ENCODE assay signal across 8 mouse cellular contexts in genomic region chr12:81332875-81333421, GRCm38 (mm10). TPM values are rescaled to one million over a fixed set of nuclear protein-coding genes. Genes with fewer than 3 reads are reported as not detected.
A peak's percentile ranks its signal among the peaks of the same experiment; 100 is the strongest.
DNase-seq lines count a peak whose midpoint lies in the region; ATAC-seq and TF ChIP-seq lines count a peak whose summit lies in the region.

Gene Slc8a3, minus strand, starts transcription at chr12:81333180.

- intact Hi-C loops in left cerebral cortex, postnatal 10 days (cut with DNase I): loop anchor here (5.0 kb wide), 2 partner anchors 106 to 126 kb away; no protein-coding TSS in a partner anchor

- peak; percentile 27 for DNase-seq in ES-E14 (ENCODE audit: low read depth, low spot score)
- DNase-seq in brain, adult 2 months (ENCODE audit: low read depth, low spot score): peak; percentile 96
- DNase-seq in forebrain, embryonic 10.5 days (ENCODE audit: extremely low spot score, low spot score): peak; percentile 67
- no peak for DNase-seq in heart, postnatal 0 days (ENCODE audit: low spot score)
- peak; percentile 66 to 68 for DNase-seq in left cerebral cortex, postnatal 10 days (ENCODE audit: extremely low spot score in 1 of 2, low spot score in 2 of 2)
- peak; percentile 97 for DNase-seq in midbrain, embryonic 11.5 days (ENCODE audit: low spot score, missing footprints)
- peak; percentile 40 for DNase-seq in stomach, postnatal 0 days (ENCODE audit: low spot score)
- DNase-seq in thymus, adult 2 months: no peak

- peak within 1 kb of the TSS; percentile 65 to 73 for H3K4me3 ChIP-seq in ES-E14 (ENCODE audit: insufficient read depth in 1 of 2, low read depth in 1 of 2, low read length in 2 of 2, poor library complexity in 1 of 2, severe bottlenecking in 1 of 2)
- peak within 1 kb of the TSS; percentile 75 for H3K4me3 ChIP-seq in forebrain, embryonic 10.5 days
- H3K4me3 ChIP-seq in heart, postnatal 0 days (ENCODE audit: low read depth, low read length): peak within 1 kb of the TSS; percentile 52
- peak within 1 kb of the TSS; percentile 58 for H3K4me3 ChIP-seq in midbrain, embryonic 11.5 days (ENCODE audit: low read depth, low read length)
- peak within 1 kb of the TSS; percentile 52 for H3K4me3 ChIP-seq in stomach, postnatal 0 days (ENCODE audit: low read depth, low read length)
- H3K4me3 ChIP-seq in thymus, adult 2 months (ENCODE audit: control insufficient read depth, insufficient read depth, low read length): no peak within 1 kb of the TSS

- H3K27me3 ChIP-seq in forebrain, embryonic 10.5 days (ENCODE audit: poor library complexity, severe bottlenecking): peaks cover 40% of the 10 kb centered on the region
- peaks cover 43% of the 10 kb centered on the region for H3K27me3 ChIP-seq in heart, postnatal 0 days (ENCODE audit: control insufficient read depth, insufficient read depth, low read length)
- peaks cover 8% of the 10 kb centered on the region for H3K27me3 ChIP-seq in midbrain, embryonic 11.5 days (ENCODE audit: control insufficient read depth, insufficient read depth, low read length)
- H3K27me3 ChIP-seq in stomach, postnatal 0 days (ENCODE audit: control insufficient read depth, insufficient read depth, low read length): no peaks in the 10 kb centered on the region; the same call in 1 of the 2 replicates
- peaks cover 8% of the 10 kb centered on the region; the same call in 1 of the 2 replicates for H3K27me3 ChIP-seq in thymus, adult 2 months (ENCODE audit: control insufficient read depth, insufficient read depth, low read length)

- in situ Hi-C loops in ES-E14 (cut with MboI; ENCODE audit: low sequenced_read_pairs in 2 of 2, unreplicated experiment in 2 of 2): no loop called here

- no peaks in the 10 kb centered on the region; a peak in 1 of 4 replicates for H3K4me1 ChIP-seq in ES-E14 (ENCODE audit: control insufficient read depth in 2 of 2, insufficient read depth in 2 of 2, low read length in 2 of 2, poor library complexity in 1 of 2)
- H3K4me1 ChIP-seq in forebrain, embryonic 10.5 days: peaks cover 29% of the 10 kb centered on the region
- no peaks in the 10 kb centered on the region for H3K4me1 ChIP-seq in heart, postnatal 0 days (ENCODE audit: control insufficient read depth, insufficient read depth)
- H3K4me1 ChIP-seq in midbrain, embryonic 11.5 days (ENCODE audit: control insufficient read depth, insufficient read depth, low read length): no peaks in the 10 kb centered on the region; the same call in 1 of the 2 replicates
- 0 out of 2 replicates have a peak, but pooled peaks cover 2% of the 10 kb centered on the region for H3K4me1 ChIP-seq in stomach, postnatal 0 days (replicated peaks; ENCODE audit: control insufficient read depth, insufficient read depth)
- no peaks in the 10 kb centered on the region for H3K4me1 ChIP-seq in thymus, adult 2 months (replicated peaks; ENCODE audit: control insufficient read depth, insufficient read depth, low read length)

- H3K36me3 ChIP-seq in ES-E14 (ENCODE audit: control insufficient read depth, insufficient read depth, low read length, poor library complexity, severe bottlenecking): no peaks in the 10 kb centered on the region
- H3K36me3 ChIP-seq in forebrain, embryonic 10.5 days (replicated peaks): no peaks in the 10 kb centered on the region
- H3K36me3 ChIP-seq in heart, postnatal 0 days (replicated peaks; ENCODE audit: control insufficient read depth, insufficient read depth, low read length): no peaks in the 10 kb centered on the region
- H3K36me3 ChIP-seq in midbrain, embryonic 11.5 days (ENCODE audit: control insufficient read depth, insufficient read depth, low read length): no peaks in the 10 kb centered on the region
- H3K36me3 ChIP-seq in stomach, postnatal 0 days (ENCODE audit: control insufficient read depth, insufficient read depth, low read length): no peaks in the 10 kb centered on the region
- H3K36me3 ChIP-seq in thymus, adult 2 months (ENCODE audit: control insufficient read depth, insufficient read depth, low read length): no peaks in the 10 kb centered on the region

- no peak for TF ChIP-seq POLR2A in thymus, adult 2 months (IDR thresholded peaks at IDR 0.05; ENCODE audit: control insufficient read depth, extremely low read depth, insufficient read depth, low read length, poor library complexity)

- H3K27ac ChIP-seq in ES-E14 (ENCODE audit: insufficient read depth, low read depth, low read length, poor library complexity, severe bottlenecking): no peak within 1 kb of the TSS
- H3K27ac ChIP-seq in forebrain, embryonic 10.5 days: peak within 1 kb of the TSS; percentile 83
- no peak within 1 kb of the TSS for H3K27ac ChIP-seq in heart, postnatal 0 days (ENCODE audit: low read depth)
- H3K27ac ChIP-seq in midbrain, embryonic 11.5 days (ENCODE audit: low read depth, low read length): peak within 1 kb of the TSS; percentile 25; the same call in 1 of the 2 replicates
- H3K27ac ChIP-seq in stomach, postnatal 0 days (replicated peaks): no peak within 1 kb of the TSS
- no peak within 1 kb of the TSS for H3K27ac ChIP-seq in thymus, adult 2 months (ENCODE audit: control insufficient read depth, insufficient read depth, low read length)

- H3K4me2 ChIP-seq in heart, postnatal 0 days (ENCODE audit: low read depth, low read length): peak within 1 kb of the TSS; percentile 91
- peak within 1 kb of the TSS; percentile 94 for H3K4me2 ChIP-seq in midbrain, embryonic 11.5 days
- peak within 1 kb of the TSS; percentile 98 for H3K4me2 ChIP-seq in stomach, postnatal 0 days (replicated peaks; ENCODE audit: low read depth)

- ATAC-seq in heart, postnatal 0 days (ENCODE audit: insufficient read depth, low read depth): no peak
- peak; percentile 84 for ATAC-seq in midbrain, embryonic 11.5 days (ENCODE audit: low FRiP score)
- ATAC-seq in stomach, postnatal 0 days (ENCODE audit: low FRiP score, low TSS enrichment): 0 out of 2 replicates have a peak, but pooled peaks have one; percentile 29

- TF ChIP-seq CTCF in heart, postnatal 0 days (IDR thresholded peaks at IDR 0.05; ENCODE audit: low read depth): no peak
- TF ChIP-seq CTCF in stomach, postnatal 0 days (IDR thresholded peaks at IDR 0.05; ENCODE audit: low read depth): no peak
- TF ChIP-seq CTCF in thymus, adult 2 months (IDR thresholded peaks at IDR 0.05; ENCODE audit: borderline replicate concordance, control insufficient read depth, extremely low read depth, insufficient read depth, low read length, poor library complexity): no peak

- H3K9ac ChIP-seq in ES-E14 (ENCODE audit: insufficient read depth, low read depth, low read length, poor library complexity, severe bottlenecking): peak within 1 kb of the TSS; percentile 61
- peak within 1 kb of the TSS; percentile 46 for H3K9ac ChIP-seq in heart, postnatal 0 days (replicated peaks; ENCODE audit: low read depth, low read length)
- peak within 1 kb of the TSS; percentile 80 for H3K9ac ChIP-seq in midbrain, embryonic 11.5 days (ENCODE audit: low read length)
- peak within 1 kb of the TSS; percentile 57 for H3K9ac ChIP-seq in stomach, postnatal 0 days (ENCODE audit: low read length)

- no peaks in the 10 kb centered on the region for H3K9me3 ChIP-seq in ES-E14 (ENCODE audit: control insufficient read depth, insufficient read depth, low read depth, low read length)
- H3K9me3 ChIP-seq in forebrain, embryonic 10.5 days: no peaks in the 10 kb centered on the region
- H3K9me3 ChIP-seq in heart, postnatal 0 days (replicated peaks; ENCODE audit: control insufficient read depth, low read length): no peaks in the 10 kb centered on the region
- H3K9me3 ChIP-seq in midbrain, embryonic 11.5 days (ENCODE audit: control insufficient read depth, low read length): no peaks in the 10 kb centered on the region
- no peaks in the 10 kb centered on the region for H3K9me3 ChIP-seq in stomach, postnatal 0 days (ENCODE audit: control insufficient read depth, low read length)

- TF ChIP-seq EP300 in heart, postnatal 0 days (IDR thresholded peaks at IDR 0.05; ENCODE audit: low read depth): no peak
- no peak for TF ChIP-seq EP300 in stomach, postnatal 0 days (optimal IDR thresholded peaks at IDR 0.05)

- under 1% methylated on average over 47 of the region's 47 CpGs for WGBS in forebrain, embryonic 10.5 days
- WGBS in heart, postnatal 0 days: under 1% methylated on average over 45 of the region's 47 CpGs
- under 1% methylated on average over 47 of the region's 47 CpGs for WGBS in midbrain, embryonic 11.5 days
- under 1% methylated on average over 47 of the region's 47 CpGs for WGBS in stomach, postnatal 0 days
- WGBS in thymus, adult 2 months: 5% methylated on average over 47 of the region's 47 CpGs

TF ChIP-seq in ES-E14, 5 proteins besides CTCF, POLR2A, EP300 and RAD21:
- no peak for TF ChIP-seq CHD2 (IDR thresholded peaks at IDR 0.05; ENCODE audit: low read depth, low read length)
TF ChIP-seq in ES-E14: peak in this region for 0.

RNA-seq across cellular contexts. Expression of gene Slc8a3, which starts in this region (rescaled TPM):
- total RNA-seq in ES-E14 (2012; rRNA removed): 0.09 and 0.37 TPM in 2 replicates
- 0.67 and 0.90 TPM in 2 replicates for polyA plus RNA-seq in forebrain, embryonic 10.5 days (2016; fragmentation: Nextera tagmentation; extraction: Ambion mirVana)
- total RNA-seq in heart, postnatal 0 days (2014; rRNA removed; ENCODE audit: low replicate concordance): 0.85 TPM in 1 of 2 replicates, not detected in the other
- polyA plus RNA-seq in heart, postnatal 0 days (2015; fragmentation: Nextera tagmentation; extraction: Ambion mirVana): 0.15 and 0.23 TPM in 2 replicates
- total RNA-seq in left cerebral cortex, postnatal 10 days (2021): 10 to 100 TPM; 37.5 to 40.7 TPM
- 0.98 and 1.1 TPM in 2 replicates for polyA plus RNA-seq in midbrain, embryonic 11.5 days (2014; fragmentation: Nextera tagmentation; extraction: Ambion mirVana)
- 0.12 and 0.15 TPM in 2 replicates for polyA plus RNA-seq in stomach, postnatal 0 days (2015; fragmentation: Nextera tagmentation; extraction: Ambion mirVana)
- 0.05 and 0.08 TPM in 2 replicates for polyA plus RNA-seq in thymus, adult 2 months (2012; rRNA removed)

Comparison
In these comparisons a context has a peak if more than half of its experiments do, and no peak if none do; other contexts are left out.
1. RNA of gene Slc8a3 (total RNA-seq): 37.5 to 40.7 TPM in left cerebral cortex, postnatal 10 days; 0.09 to 0.37 TPM in ES-E14 and 0.85 TPM in heart, postnatal 0 days; every median in the first group is over 10 times any median in the second.
2. Peak in DNase-seq, H3K4me3 ChIP-seq and H3K9ac ChIP-seq in ES-E14; RNA of the gene not detected or under 1 TPM.
3. Peak in DNase-seq, H3K4me3 ChIP-seq and H3K27ac ChIP-seq in forebrain, embryonic 10.5 days; RNA of the gene not detected or under 1 TPM.
4. Peak in DNase-seq, ATAC-seq, H3K4me3 ChIP-seq, H3K9ac ChIP-seq and H3K4me2 ChIP-seq in stomach, postnatal 0 days; RNA of the gene not detected or under 1 TPM.
5. DNase-seq: peak in brain, adult 2 months (single experiment), left cerebral cortex, postnatal 10 days (2 of 2) and midbrain, embryonic 11.5 days (single experiment); none in heart, postnatal 0 days (single experiment) and thymus, adult 2 months (single experiment).
6. Peak in every context shown above with its lines, with median percentiles within 50 percentile points of each other: H3K9ac ChIP-seq and H3K4me2 ChIP-seq.